Mouse (Mus musculus) neural tube, embryonic 12.5 days (tissue): ENCODE measurements around the gene Dbn1. TPM values are rescaled to one million over a fixed set of nuclear protein-coding genes. Genes with fewer than 3 reads are reported as not detected.

Source experiments
- ATAC-seq: fragments of 200-750 bp; cut with Nextera tagmentation; 2 replicates; pipeline ENCODE4 v1.8.0; 2017; ENCODE audit warnings: low read depth, mild to moderate bottlenecking, moderate TSS enrichment, moderate library complexity; ENCODE audit not compliant: low FRiP score
- H3K27ac ChIP-seq: fragments of 300-500 bp; sonication (generic); 2 replicates; pipeline ENCODE4 v1.5.1; 2016
- H3K27me3 ChIP-seq: fragments of 300-500 bp; sonication (generic); replicated peaks from 2 replicates; pipeline ENCODE4 v1.6.1; 2016; ENCODE audit warnings: mild to moderate bottlenecking
- H3K36me3 ChIP-seq: fragments of 300-500 bp; sonication (generic); 2 replicates; pipeline ENCODE4 v1.6.1; 2016; ENCODE audit warnings: mild to moderate bottlenecking
- H3K4me1 ChIP-seq: fragments of 300-500 bp; sonication (generic); 2 replicates; pipeline ENCODE4 v1.6.1; 2016
- H3K4me2 ChIP-seq: fragments of 300-500 bp; sonication (generic); replicated peaks from 2 replicates; pipeline ENCODE4 v1.6.1; 2016; ENCODE audit warnings: mild to moderate bottlenecking
- H3K4me3 ChIP-seq: fragments of 300-500 bp; sonication (generic); 2 replicates; pipeline ENCODE4 v1.5.1; 2016
- H3K9ac ChIP-seq: fragments of 300-500 bp; sonication (generic); 2 replicates; pipeline ENCODE4 v1.6.1; 2016; ENCODE audit warnings: mild to moderate bottlenecking
- H3K9me3 ChIP-seq: fragments of 300-500 bp; sonication (generic); 2 replicates; pipeline ENCODE4 v1.6.1; 2016; ENCODE audit warnings: mild to moderate bottlenecking
- WGBS: fragments of 180-500 bp; shearing (Covaris S2); methylation state at CpG from one replicate; pipeline ENCODE4 v1.1.7; 2016; 5-methylcytosine and 5-hydroxymethylcytosine counted together
- polyA plus RNA-seq: library from polyadenylated mRNA; unstranded; fragments of >200 nt; fragmentation: Nextera tagmentation; extraction: Ambion mirVana; gene quantifications from 2 replicates; pipeline ENCODE4 v1.2.1, GENCODE M21; 2016

The Dbn1 gene
- polyA plus RNA-seq, 1 experiment from 2014 or later = 596 TPM

DNA sequence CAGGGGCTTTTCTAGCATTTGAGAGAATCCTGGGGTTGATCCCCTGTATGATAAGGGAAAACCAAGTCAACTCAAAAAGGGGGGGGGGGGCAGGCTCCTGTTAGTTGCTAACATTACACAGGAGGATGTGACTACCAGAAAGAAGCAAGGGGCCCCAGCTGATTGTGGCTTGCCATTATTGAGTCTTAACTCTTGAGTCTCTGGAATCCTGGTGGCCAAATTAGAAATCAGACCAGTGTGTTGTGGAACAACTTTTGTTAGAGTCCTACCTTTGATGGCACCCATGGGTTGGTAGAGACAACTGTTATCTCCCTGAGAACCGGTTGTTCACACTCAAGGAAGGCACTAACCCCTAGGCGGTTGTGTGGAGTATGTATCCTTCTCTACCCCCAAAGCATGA lies 24.9 kb downstream of the Dbn1 start:
- H3K4me2 ChIP-seq = peak overlapping the region; percentile 80
- peaks cover 30% of the 10 kb centered on the region for H3K4me1 ChIP-seq
- no peak overlapping the region for H3K9ac ChIP-seq
- H3K27me3 ChIP-seq = no peaks in the 10 kb centered on the region
- no peak for ATAC-seq
- 47% methylated on average over 2 of the region's 2 CpGs for WGBS
- H3K4me3 ChIP-seq = no peak overlapping the region
- H3K27ac ChIP-seq = no peak overlapping the region
- H3K36me3 ChIP-seq = peaks cover 42% of the 10 kb centered on the region
- H3K9me3 ChIP-seq = no peaks in the 10 kb centered on the region

DNA sequence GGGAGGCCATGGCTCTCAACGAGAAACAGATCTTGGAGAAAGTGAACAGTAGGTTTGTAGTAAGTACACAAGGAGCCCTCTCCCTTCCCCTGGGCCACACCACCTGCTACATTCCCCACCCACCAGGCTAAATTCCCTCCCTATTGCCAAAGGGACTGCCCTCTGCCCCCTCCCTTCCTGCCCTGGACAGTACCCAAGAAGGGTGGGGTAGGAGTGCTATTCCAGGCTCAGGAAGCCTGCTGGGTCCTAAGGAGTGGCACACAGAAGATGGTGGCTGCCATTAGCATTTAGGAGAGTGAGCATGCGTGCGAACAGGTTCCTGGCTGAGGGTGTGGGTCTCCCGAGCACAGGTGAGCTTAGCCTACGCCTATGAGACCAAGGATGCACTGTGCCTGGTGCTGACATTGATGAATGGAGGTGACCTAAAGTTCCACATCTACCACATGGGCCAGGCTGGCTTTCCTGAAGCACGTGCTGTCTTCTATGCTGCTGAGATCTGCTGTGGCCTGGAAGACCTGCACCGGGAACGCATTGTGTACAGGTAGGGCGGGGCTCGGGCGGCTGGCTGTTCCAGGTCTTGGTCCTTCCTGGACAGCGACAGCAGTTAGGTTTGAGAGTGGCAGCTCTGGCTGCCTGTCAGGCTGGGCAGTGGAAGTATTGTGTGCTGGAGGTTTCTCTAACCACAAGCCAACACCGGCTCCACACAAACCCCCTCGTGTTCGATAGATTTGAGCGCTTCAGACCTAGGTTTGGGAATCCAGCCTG lies 35.9 kb downstream of the Dbn1 start:
- Histone ChIP-seq H3K9ac (no peak overlapping the region), H3K27me3 (no peaks in the 10 kb centered on the region), H3K27ac (no peak overlapping the region), H3K4me1 (peaks cover 9% of the 10 kb centered on the region), H3K4me2 (no peak overlapping the region), H3K4me3 (no peak overlapping the region), H3K9me3 (no peaks in the 10 kb centered on the region), H3K36me3 (peaks cover 72% of the 10 kb centered on the region)
- ATAC-seq = no peak
- WGBS = 96% methylated on average over 16 of the region's 16 CpGs

DNA sequence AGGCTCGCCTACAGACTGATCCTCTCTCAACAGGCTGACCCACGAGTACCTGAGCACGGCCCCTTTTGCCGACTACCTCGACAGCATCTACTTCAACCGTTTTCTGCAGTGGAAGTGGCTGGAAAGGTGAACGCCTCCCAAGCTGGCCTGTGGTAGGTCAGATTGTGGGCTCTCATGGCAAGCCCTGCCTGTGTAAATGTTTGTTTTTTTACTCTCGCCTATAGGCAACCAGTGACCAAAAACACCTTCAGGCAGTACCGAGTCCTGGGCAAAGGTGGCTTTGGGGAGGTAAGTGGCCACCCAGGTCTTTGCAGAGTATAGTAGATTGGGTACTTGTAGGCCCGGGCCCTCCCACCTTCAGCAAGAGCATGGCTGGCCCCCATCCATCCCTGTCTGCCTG lies 36.6 kb downstream of the Dbn1 start:
- Histone ChIP-seq H3K27ac (no peak overlapping the region), H3K27me3 (no peaks in the 10 kb centered on the region), H3K9me3 (no peaks in the 10 kb centered on the region), H3K4me3 (no peak overlapping the region), H3K4me1 (peaks cover 16% of the 10 kb centered on the region), H3K9ac (no peak overlapping the region), H3K4me2 (no peak overlapping the region), H3K36me3 (peaks cover 67% of the 10 kb centered on the region)
- 93% methylated on average over 10 of the region's 10 CpGs for WGBS
- ATAC-seq = no peak

DNA sequence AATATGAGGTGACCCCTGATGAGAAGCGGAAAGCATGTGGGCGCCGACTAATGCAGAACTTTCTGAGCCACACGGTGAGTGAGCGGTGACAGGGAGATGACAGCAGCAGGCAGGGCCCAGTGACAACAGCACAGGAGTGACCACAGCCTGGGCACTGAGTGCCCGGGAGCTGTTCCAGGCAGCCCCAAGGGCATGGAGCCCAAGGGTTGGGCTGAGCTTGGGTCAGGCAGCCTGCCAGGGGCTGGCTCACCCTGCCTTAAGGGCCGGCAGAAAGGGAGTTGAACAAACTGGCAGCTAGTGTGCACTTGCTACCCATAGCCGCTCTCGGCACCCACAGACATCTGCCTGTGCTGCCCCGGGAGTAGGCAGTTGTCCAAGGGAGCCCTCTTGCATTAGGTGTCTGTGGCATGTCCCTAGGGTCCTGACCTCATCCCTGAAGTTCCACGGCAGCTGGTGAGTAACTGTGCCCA lies 37.4 kb downstream of the Dbn1 start:
- Histone ChIP-seq H3K4me1 (peaks cover 23% of the 10 kb centered on the region), H3K4me3 (no peak overlapping the region), H3K36me3 (peaks cover 61% of the 10 kb centered on the region), H3K4me2 (no peak overlapping the region), H3K9ac (no peak overlapping the region), H3K27ac (no peak overlapping the region), H3K9me3 (no peaks in the 10 kb centered on the region), H3K27me3 (no peaks in the 10 kb centered on the region)
- 95% methylated on average over 11 of the region's 11 CpGs for WGBS
- ATAC-seq = no peak

DNA sequence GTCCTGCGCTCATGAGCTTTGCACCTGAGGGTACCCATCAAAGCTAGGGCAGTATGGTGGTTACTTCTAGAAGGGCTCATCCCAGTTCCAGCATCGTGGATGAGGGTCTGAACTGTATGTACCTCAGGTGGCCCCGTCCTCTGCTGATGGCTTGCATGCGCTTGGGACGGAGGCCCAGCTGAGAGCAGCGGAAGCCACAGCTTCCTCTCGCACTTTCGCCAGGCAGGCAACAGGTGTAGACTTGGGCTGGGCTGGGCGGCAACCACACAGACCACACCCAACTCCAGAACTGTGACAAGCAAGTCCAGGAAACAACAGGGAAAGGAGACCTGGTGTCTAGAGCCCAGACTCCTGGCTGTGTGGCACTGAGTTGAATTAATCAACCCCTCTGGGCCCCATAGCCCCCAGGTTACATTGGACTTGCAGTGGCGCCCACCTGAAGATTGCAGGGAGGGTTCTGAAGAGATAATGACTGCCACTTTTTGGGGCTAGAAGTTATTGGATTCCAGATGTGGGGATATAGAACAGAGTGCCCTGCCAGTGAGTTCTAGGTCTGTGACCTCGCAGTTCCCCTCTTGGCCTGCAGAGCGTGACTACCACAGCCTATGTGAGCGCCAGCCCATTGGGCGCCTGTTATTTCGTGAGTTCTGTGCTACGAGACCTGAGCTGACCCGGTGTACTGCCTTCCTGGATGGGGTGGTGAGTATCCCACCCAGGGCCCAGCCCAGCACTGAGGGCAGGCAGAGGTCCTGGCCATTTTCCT lies 38.1 kb downstream of the Dbn1 start:
- H3K36me3 ChIP-seq = peaks cover 55% of the 10 kb centered on the region
- no peak overlapping the region for H3K4me2 ChIP-seq
- H3K9ac ChIP-seq = no peak overlapping the region
- H3K9me3 ChIP-seq = no peaks in the 10 kb centered on the region
- WGBS = 93% methylated on average over 17 of the region's 17 CpGs
- no peak overlapping the region for H3K27ac ChIP-seq
- H3K4me3 ChIP-seq = no peak overlapping the region
- ATAC-seq = no peak
- H3K4me1 ChIP-seq = peaks cover 23% of the 10 kb centered on the region
- H3K27me3 ChIP-seq = no peaks in the 10 kb centered on the region

DNA sequence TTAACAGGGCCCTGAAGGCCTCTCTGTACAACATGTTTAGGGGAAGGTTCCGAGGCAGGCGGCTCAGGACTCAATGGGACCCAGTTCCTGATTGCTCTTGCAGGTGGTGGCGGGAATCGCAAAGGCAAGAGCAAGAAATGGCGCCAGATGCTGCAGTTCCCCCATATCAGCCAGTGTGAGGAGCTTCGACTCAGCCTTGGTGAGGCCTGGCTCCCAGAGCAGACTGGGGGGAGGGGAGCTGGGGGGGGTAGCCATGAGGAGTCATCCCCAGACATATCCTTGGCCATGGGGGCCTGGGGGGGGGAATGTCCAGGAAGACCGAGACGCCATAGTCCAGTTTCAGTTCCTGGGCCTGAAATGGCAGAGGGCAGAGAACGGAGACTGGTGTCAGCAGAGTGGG lies 38.7 kb downstream of the Dbn1 start:
- 87% methylated on average over 9 of the region's 9 CpGs for WGBS

DNA sequence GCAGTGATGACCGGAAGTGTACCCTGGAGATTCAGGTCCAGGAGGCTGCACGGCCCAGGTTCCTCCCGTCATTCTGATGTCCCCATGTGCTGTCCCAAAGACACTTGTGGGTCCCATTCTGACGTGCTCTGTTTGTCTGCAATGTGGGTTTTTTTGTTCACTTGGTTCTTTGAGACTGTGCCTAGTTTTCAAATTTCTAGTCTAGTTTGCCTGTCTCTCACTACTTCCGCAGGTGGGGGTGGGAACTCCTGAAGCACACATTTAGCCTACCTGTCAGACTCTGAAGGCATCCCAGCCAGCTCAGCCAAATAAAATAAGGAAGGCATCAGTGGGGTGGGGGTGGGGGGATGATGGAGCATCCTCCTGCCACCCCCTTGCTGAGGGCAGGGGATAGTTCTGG lies 39.8 kb downstream of the Dbn1 start:
- peaks cover 29% of the 10 kb centered on the region for H3K4me1 ChIP-seq
- no peak for ATAC-seq
- no peaks in the 10 kb centered on the region for H3K9me3 ChIP-seq
- H3K4me3 ChIP-seq = no peak overlapping the region
- H3K27me3 ChIP-seq = no peaks in the 10 kb centered on the region
- H3K9ac ChIP-seq = no peak overlapping the region
- no peak overlapping the region for H3K4me2 ChIP-seq
- WGBS = 94% methylated on average over 5 of the region's 5 CpGs
- H3K27ac ChIP-seq = no peak overlapping the region
- H3K36me3 ChIP-seq = peaks cover 40% of the 10 kb centered on the region

More for the DNA sequence above, 38.7 kb downstream of the Dbn1 start:
- Histone ChIP-seq H3K4me1 (peaks cover 23% of the 10 kb centered on the region), H3K27me3 (no peaks in the 10 kb centered on the region), H3K36me3 (peaks cover 48% of the 10 kb centered on the region), H3K4me2 (no peak overlapping the region), H3K9me3 (no peaks in the 10 kb centered on the region), H3K4me3 (no peak overlapping the region), H3K27ac (no peak overlapping the region), H3K9ac (no peak overlapping the region)
- no peak for ATAC-seq

GRCm38 (mm10) chr13:55447543-55447943 lies 40.4 kb downstream of the Dbn1 start:
- H3K9ac ChIP-seq = no peak overlapping the region
- ATAC-seq = no peak
- no peaks in the 10 kb centered on the region for H3K9me3 ChIP-seq
- WGBS = 54% methylated on average over 3 of the region's 3 CpGs
- no peak overlapping the region for H3K4me2 ChIP-seq
- peaks cover 34% of the 10 kb centered on the region for H3K36me3 ChIP-seq
- no peak overlapping the region for H3K4me3 ChIP-seq
- H3K4me1 ChIP-seq = peaks cover 29% of the 10 kb centered on the region
- H3K27me3 ChIP-seq = no peaks in the 10 kb centered on the region
- no peak overlapping the region for H3K27ac ChIP-seq

DNA sequence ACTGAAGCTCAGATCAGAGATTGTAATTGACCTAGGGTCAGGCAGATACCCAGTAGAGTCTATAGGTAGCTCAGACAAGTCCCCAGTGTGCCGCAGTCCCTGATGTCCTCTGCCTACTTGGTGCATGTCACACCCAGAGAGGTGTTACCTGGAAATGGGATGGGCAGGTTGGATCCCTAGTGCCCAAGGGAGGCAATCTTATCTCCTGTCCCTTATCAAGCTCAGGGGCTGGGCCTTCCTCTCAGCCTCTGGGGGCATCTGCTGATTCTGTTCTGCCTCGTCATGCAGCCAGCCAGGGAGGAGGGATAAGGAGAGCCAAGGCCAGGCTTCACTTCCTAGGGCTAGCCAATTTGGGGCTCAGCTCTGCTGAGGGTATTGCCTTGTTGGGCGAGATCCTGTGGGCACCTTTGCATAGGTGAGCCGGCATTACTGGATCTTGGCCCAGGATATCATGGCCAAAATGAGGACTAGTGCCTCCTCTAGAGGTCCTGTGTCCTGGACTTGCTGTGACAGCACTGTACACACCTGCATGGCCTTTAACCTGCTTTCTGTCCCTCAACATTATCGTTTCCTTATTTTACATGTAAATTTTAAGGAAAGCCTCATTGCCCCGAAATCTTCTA lies 41.3 kb downstream of the Dbn1 start:
- Histone ChIP-seq H3K4me1 (peaks cover 29% of the 10 kb centered on the region), H3K36me3 (peaks cover 24% of the 10 kb centered on the region), H3K9ac (peak overlapping the region; percentile 96), H3K27ac (no peak overlapping the region), H3K4me2 (peak overlapping the region; percentile 81), H3K4me3 (peak overlapping the region; percentile 84), H3K27me3 (no peaks in the 10 kb centered on the region), H3K9me3 (no peaks in the 10 kb centered on the region)
- ATAC-seq = no peak
- 86% methylated on average over 6 of the region's 6 CpGs for WGBS

DNA sequence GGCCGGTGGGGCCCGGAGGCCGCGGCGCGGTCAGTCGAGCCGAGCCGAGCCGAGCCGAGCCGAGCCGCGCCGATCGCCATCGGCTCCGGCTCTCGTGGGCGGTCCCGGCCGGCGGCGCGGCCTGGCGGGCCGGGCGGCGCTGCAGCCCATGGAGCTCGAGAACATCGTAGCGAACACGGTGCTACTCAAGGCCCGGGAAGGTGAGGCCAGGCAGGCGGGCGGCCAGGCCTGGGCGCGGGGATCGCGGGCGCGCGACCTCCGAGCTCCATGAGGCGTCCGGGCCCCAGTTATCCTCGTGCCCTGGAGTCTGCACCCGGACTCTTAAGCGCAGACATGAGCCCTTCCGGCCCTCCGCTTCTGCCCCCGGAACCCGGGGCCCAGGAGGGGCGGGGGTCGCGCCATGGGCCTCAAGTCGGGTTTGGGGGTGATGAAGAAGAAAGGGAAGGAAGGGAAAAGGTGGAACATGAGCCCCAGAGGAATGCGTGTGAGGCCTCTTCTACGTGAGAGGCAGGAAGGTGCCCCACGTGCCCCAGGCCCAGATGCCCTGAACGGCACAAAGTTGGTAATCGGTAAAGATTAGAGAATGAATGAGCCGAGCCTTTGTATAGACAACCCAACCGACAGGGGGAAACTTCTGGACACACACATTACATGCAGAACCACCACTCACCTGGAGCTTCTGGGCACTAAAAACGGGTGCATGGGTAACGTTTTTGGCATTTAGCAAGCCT lies 42.4 kb downstream of the Dbn1 start:
- peak overlapping the region; percentile 84 for H3K4me3 ChIP-seq
- WGBS = under 1% methylated on average over 65 of the region's 66 CpGs
- H3K4me2 ChIP-seq = peak overlapping the region; percentile 81
- peak overlapping the region; percentile 96 for H3K9ac ChIP-seq
- peak; percentile 45 for ATAC-seq
- peaks cover 29% of the 10 kb centered on the region for H3K4me1 ChIP-seq
- no peaks in the 10 kb centered on the region for H3K27me3 ChIP-seq
- no peaks in the 10 kb centered on the region for H3K9me3 ChIP-seq
- H3K27ac ChIP-seq = peak overlapping the region; percentile 84
- H3K36me3 ChIP-seq = peaks cover 14% of the 10 kb centered on the region

GRCm38 (mm10) chr13:55444937-55445315 lies 43.0 kb downstream of the Dbn1 start, which contains the start of gene Grk6:
Gene Grk6, plus strand, starts transcription at chr13:55445072.
- Histone ChIP-seq H3K4me1 (peaks cover 29% of the 10 kb centered on the region), H3K9me3 (no peaks in the 10 kb centered on the region), H3K4me3 (peak within 1 kb of the TSS; percentile 84), H3K9ac (peak within 1 kb of the TSS; percentile 96), H3K27ac (peak within 1 kb of the TSS; percentile 84), H3K36me3 (peaks cover 8% of the 10 kb centered on the region), H3K4me2 (peak within 1 kb of the TSS; percentile 81), H3K27me3 (no peaks in the 10 kb centered on the region)
- peak; percentile 95 for ATAC-seq
- under 1% methylated on average over 35 of the region's 35 CpGs for WGBS
